Mouse (Mus musculus) heart, postnatal 0 days (tissue): Measurements from ENCODE around the gene Eif3l.

Experiments
- CTCF ChIP-seq: IDR thresholded peaks from 2 replicates; pipeline ENCODE4 v1.5.1; 2016; ENCODE audit warnings: antibody characterized with exemption, control low read depth, low read depth
- EP300 ChIP-seq: IDR thresholded peaks from 2 replicates; pipeline ENCODE4 v1.6.1; 2016; ENCODE audit warnings: antibody characterized with exemption, low read depth

GRCm38 (mm10) chr15:79057850-79058249 is 17.1 kb upstream of the Eif3l start:
- TF ChIP-seq CTCF (no peak), EP300 (no peak)
